Mouse (Mus musculus): ENCODE results near the gene Tbc1d7. TPM values are rescaled to one million over a fixed set of nuclear protein-coding genes. Genes with fewer than 3 reads are reported as not detected.

Tbc1d7 gene
- polyA plus RNA-seq, 1 experiment, result 26.3 TPM

GRCm38 (mm10) chr13:43149661-43150060 lies 21.6 kb downstream of the Tbc1d7 start:
- Histone ChIP-seq H3K27ac (ENCODE audit: insufficient read depth, low read length) (peak overlapping the region; percentile 1; the same call in 1 of the 2 replicates), H3K4me3 (ENCODE audit: insufficient read depth, low read length) (no peak overlapping the region), H3K4me1 (ENCODE audit: control insufficient read depth, insufficient read depth, low read length) (peaks cover 12% of the 10 kb centered on the region)
- no peak for TF ChIP-seq POLR2A (IDR thresholded peaks at IDR 0.05; ENCODE audit: low read depth, low read length)
- TF ChIP-seq CTCF (IDR thresholded peaks at IDR 0.05; ENCODE audit: borderline replicate concordance, insufficient read depth, low read length), result no peak

GRCm38 (mm10) chr13:43148692-43149091 lies 22.6 kb downstream of the Tbc1d7 start:
- Histone ChIP-seq H3K27ac (ENCODE audit: insufficient read depth, low read length) (0 out of 2 replicates have a peak overlapping the region, but pooled peaks have one; percentile 24), H3K4me1 (ENCODE audit: control insufficient read depth, insufficient read depth, low read length) (peaks cover 8% of the 10 kb centered on the region), H3K4me3 (ENCODE audit: insufficient read depth, low read length) (no peak overlapping the region)
- TF ChIP-seq CTCF (IDR thresholded peaks at IDR 0.05; ENCODE audit: borderline replicate concordance, insufficient read depth, low read length), result no peak
- TF ChIP-seq POLR2A (IDR thresholded peaks at IDR 0.05; ENCODE audit: low read depth, low read length), result no peak

- Histone ChIP-seq H3K4me1 (ENCODE audit: control insufficient read depth, insufficient read depth, low read length) (peaks cover 8% of the 10 kb centered on the region), H3K27ac (ENCODE audit: insufficient read depth, low read length) (no peak overlapping the region), H3K4me3 (ENCODE audit: insufficient read depth, low read length) (no peak overlapping the region)
- no peak for TF ChIP-seq CTCF (IDR thresholded peaks at IDR 0.05; ENCODE audit: borderline replicate concordance, insufficient read depth, low read length)
- TF ChIP-seq POLR2A (IDR thresholded peaks at IDR 0.05; ENCODE audit: low read depth, low read length), result no peak
Measured at GRCm38 (mm10) chr13:43146515-43147258, 24.6 kb downstream of the Tbc1d7 start.

GRCm38 (mm10) chr13:43144720-43145418 lies 26.4 kb downstream of the Tbc1d7 start:
- H3K4me3 ChIP-seq (ENCODE audit: insufficient read depth, low read length), result no peak overlapping the region
- TF ChIP-seq CTCF (IDR thresholded peaks at IDR 0.05; ENCODE audit: borderline replicate concordance, insufficient read depth, low read length) (no peak), POLR2A (IDR thresholded peaks at IDR 0.05; ENCODE audit: low read depth, low read length) (no peak)
- no peak overlapping the region for H3K27ac ChIP-seq (ENCODE audit: insufficient read depth, low read length)
- H3K4me1 ChIP-seq (ENCODE audit: control insufficient read depth, insufficient read depth, low read length), result peaks cover 8% of the 10 kb centered on the region

GRCm38 (mm10) chr13:43134468-43134867 lies 36.8 kb downstream of the Tbc1d7 start:
- H3K4me1 ChIP-seq (ENCODE audit: control insufficient read depth, insufficient read depth, low read length), result peaks cover under 1% of the 10 kb centered on the region
- no peak for TF ChIP-seq CTCF (IDR thresholded peaks at IDR 0.05; ENCODE audit: borderline replicate concordance, insufficient read depth, low read length)
- TF ChIP-seq POLR2A (IDR thresholded peaks at IDR 0.05; ENCODE audit: low read depth, low read length), result no peak
- no peak overlapping the region for H3K27ac ChIP-seq (ENCODE audit: insufficient read depth, low read length)
- H3K4me3 ChIP-seq (ENCODE audit: insufficient read depth, low read length), result no peak overlapping the region

- Histone ChIP-seq H3K4me3 (ENCODE audit: insufficient read depth, low read length) (no peak overlapping the region), H3K4me1 (ENCODE audit: control insufficient read depth, insufficient read depth, low read length) (peaks cover 2% of the 10 kb centered on the region), H3K27ac (ENCODE audit: insufficient read depth, low read length) (no peak overlapping the region)
- TF ChIP-seq POLR2A (IDR thresholded peaks at IDR 0.05; ENCODE audit: low read depth, low read length), result no peak
- no peak for TF ChIP-seq CTCF (IDR thresholded peaks at IDR 0.05; ENCODE audit: borderline replicate concordance, insufficient read depth, low read length)
Measured at GRCm38 (mm10) chr13:43133400-43133799, 37.9 kb downstream of the Tbc1d7 start.

- Histone ChIP-seq H3K4me3 (ENCODE audit: insufficient read depth, low read length) (no peak overlapping the region), H3K4me1 (ENCODE audit: control insufficient read depth, insufficient read depth, low read length) (peaks cover 2% of the 10 kb centered on the region), H3K27ac (ENCODE audit: insufficient read depth, low read length) (no peak overlapping the region)
- TF ChIP-seq CTCF (IDR thresholded peaks at IDR 0.05; ENCODE audit: borderline replicate concordance, insufficient read depth, low read length) (no peak), POLR2A (IDR thresholded peaks at IDR 0.05; ENCODE audit: low read depth, low read length) (no peak)
Measured at GRCm38 (mm10) chr13:43132859-43133258, 38.4 kb downstream of the Tbc1d7 start.

GRCm38 (mm10) chr13:43131741-43132191 lies 39.5 kb downstream of the Tbc1d7 start:
- Histone ChIP-seq H3K4me3 (ENCODE audit: insufficient read depth, low read length) (no peak overlapping the region), H3K27ac (ENCODE audit: insufficient read depth, low read length) (no peak overlapping the region), H3K4me1 (ENCODE audit: control insufficient read depth, insufficient read depth, low read length) (peaks cover 2% of the 10 kb centered on the region)
- TF ChIP-seq CTCF (IDR thresholded peaks at IDR 0.05; ENCODE audit: borderline replicate concordance, insufficient read depth, low read length), result no peak
- no peak for TF ChIP-seq POLR2A (IDR thresholded peaks at IDR 0.05; ENCODE audit: low read depth, low read length)

GRCm38 (mm10) chr13:43130161-43130560 lies 41.1 kb downstream of the Tbc1d7 start:
- no peak for TF ChIP-seq CTCF (IDR thresholded peaks at IDR 0.05; ENCODE audit: borderline replicate concordance, insufficient read depth, low read length)
- no peak for TF ChIP-seq POLR2A (IDR thresholded peaks at IDR 0.05; ENCODE audit: low read depth, low read length)
- Histone ChIP-seq H3K4me1 (ENCODE audit: control insufficient read depth, insufficient read depth, low read length) (peaks cover 2% of the 10 kb centered on the region), H3K27ac (ENCODE audit: insufficient read depth, low read length) (no peak overlapping the region), H3K4me3 (ENCODE audit: insufficient read depth, low read length) (no peak overlapping the region)

- Histone ChIP-seq H3K4me1 (ENCODE audit: control insufficient read depth, insufficient read depth, low read length) (peaks cover 2% of the 10 kb centered on the region; the same call in 1 of the 2 replicates), H3K4me3 (ENCODE audit: insufficient read depth, low read length) (no peak overlapping the region), H3K27ac (ENCODE audit: insufficient read depth, low read length) (no peak overlapping the region)
- no peak for TF ChIP-seq CTCF (IDR thresholded peaks at IDR 0.05; ENCODE audit: borderline replicate concordance, insufficient read depth, low read length)
- TF ChIP-seq POLR2A (IDR thresholded peaks at IDR 0.05; ENCODE audit: low read depth, low read length), result no peak
Measured at GRCm38 (mm10) chr13:43124683-43125074, 46.6 kb downstream of the Tbc1d7 start.

Measured in embryonic fibroblast, embryonic 13.5 days (primary cell).